Mouse (Mus musculus) hindbrain, embryonic 15.5 days (tissue): Measurements from ENCODE around the gene Babam1. TPM values are rescaled to one million over a fixed set of nuclear protein-coding genes. Genes with fewer than 3 reads are reported as not detected.

ENCODE experiments used
- ATAC-seq: fragments of 200-750 bp; cut with Nextera tagmentation; 2 replicates; pipeline ENCODE4 v1.8.0; 2017; ENCODE audit warnings: low read depth, moderate number of reproducible peaks, moderate TSS enrichment; ENCODE audit not compliant: low FRiP score
- H3K27ac ChIP-seq: fragments of 300-500 bp; sonication (generic); replicated peaks from 2 replicates; pipeline ENCODE4 v1.5.1; 2015; ENCODE audit warnings: mild to moderate bottlenecking, inconsistent platforms
- H3K27me3 ChIP-seq: fragments of 300-500 bp; sonication (generic); 2 replicates; pipeline ENCODE4 v1.6.1; 2015; ENCODE audit warnings: control low read depth, inconsistent platforms
- H3K36me3 ChIP-seq: fragments of 300-500 bp; sonication (generic); 2 replicates; pipeline ENCODE4 v1.6.1; 2015; ENCODE audit warnings: control low read depth, inconsistent platforms
- H3K4me1 ChIP-seq: fragments of 300-500 bp; sonication (generic); replicated peaks from 2 replicates; pipeline ENCODE4 v1.6.1; 2015; ENCODE audit warnings: control low read depth, inconsistent platforms
- H3K4me2 ChIP-seq: fragments of 300-500 bp; sonication (generic); 2 replicates; pipeline ENCODE4 v1.6.1; 2015; ENCODE audit warnings: moderate library complexity, mild to moderate bottlenecking, inconsistent platforms
- H3K4me3 ChIP-seq: fragments of 300-500 bp; sonication (generic); 2 replicates; pipeline ENCODE4 v1.5.1; 2015; ENCODE audit warnings: mild to moderate bottlenecking, inconsistent platforms
- H3K9ac ChIP-seq: fragments of 300-500 bp; sonication (generic); 2 replicates; pipeline ENCODE4 v1.6.1; 2015; ENCODE audit warnings: inconsistent platforms
- H3K9me3 ChIP-seq: fragments of 300-500 bp; sonication (generic); 2 replicates; pipeline ENCODE4 v1.6.1; 2016; ENCODE audit warnings: control low read depth, inconsistent platforms
- WGBS: fragments of 180-500 bp; shearing (Covaris S2); methylation state at CpG from one replicate; pipeline ENCODE4 v1.1.7; 2015; 5-methylcytosine and 5-hydroxymethylcytosine counted together
- polyA plus RNA-seq: library from polyadenylated mRNA; unstranded; fragments of >200 nt; fragmentation: Nextera tagmentation; extraction: Ambion mirVana; gene quantifications from 2 replicates; pipeline ENCODE4 v1.2.1, GENCODE M21; 2015

The Babam1 gene
- polyA plus RNA-seq, 1 experiment from 2014 or later, result 99.4 TPM

- no peak overlapping the region for H3K4me3 ChIP-seq
- ATAC-seq, result no peak
- 12% methylated on average over 12 of the region's 12 CpGs for WGBS
These were observed 13.3 kb upstream of the Babam1 start for GRCm38 (mm10) chr8:71383396-71383795.

GRCm38 (mm10) chr8:71383860-71384259 lies 12.8 kb upstream of the Babam1 start:
- Histone ChIP-seq H3K27me3 (no peaks in the 10 kb centered on the region), H3K4me1 (peaks cover 34% of the 10 kb centered on the region), H3K4me2 (no peak overlapping the region), H3K27ac (no peak overlapping the region), H3K9ac (no peak overlapping the region), H3K9me3 (no peaks in the 10 kb centered on the region), H3K36me3 (no peaks in the 10 kb centered on the region), H3K4me3 (no peak overlapping the region)
- no peak for ATAC-seq
- WGBS, result 55% methylated on average over 3 of the region's 3 CpGs

More at GRCm38 (mm10) chr8:71383396-71383795, 13.3 kb upstream of the Babam1 start:
- Histone ChIP-seq H3K9me3 (no peaks in the 10 kb centered on the region), H3K27ac (no peak overlapping the region), H3K4me1 (peaks cover 38% of the 10 kb centered on the region), H3K36me3 (no peaks in the 10 kb centered on the region), H3K4me2 (no peak overlapping the region), H3K27me3 (no peaks in the 10 kb centered on the region), H3K9ac (no peak overlapping the region)

GRCm38 (mm10) chr8:71385212-71385835 lies 11.3 kb upstream of the Babam1 start:
- no peak overlapping the region for H3K4me3 ChIP-seq
- H3K36me3 ChIP-seq, result no peaks in the 10 kb centered on the region
- no peak overlapping the region for H3K4me2 ChIP-seq
- no peak overlapping the region for H3K27ac ChIP-seq
- 72% methylated on average over 12 of the region's 12 CpGs for WGBS
- H3K9ac ChIP-seq, result no peak overlapping the region
- ATAC-seq, result no peak
- no peaks in the 10 kb centered on the region for H3K9me3 ChIP-seq
- H3K4me1 ChIP-seq, result peaks cover 19% of the 10 kb centered on the region
- H3K27me3 ChIP-seq, result no peaks in the 10 kb centered on the region

GRCm38 (mm10) chr8:71388267-71388666 lies 8.4 kb upstream of the Babam1 start:
- ATAC-seq, result no peak
- H3K36me3 ChIP-seq, result no peaks in the 10 kb centered on the region
- H3K4me1 ChIP-seq, result no peaks in the 10 kb centered on the region
- 85% methylated on average over 1 of the region's 1 CpGs for WGBS
- H3K4me3 ChIP-seq, result no peak overlapping the region
- no peaks in the 10 kb centered on the region for H3K9me3 ChIP-seq
- H3K9ac ChIP-seq, result no peak overlapping the region
- no peak overlapping the region for H3K27ac ChIP-seq
- H3K27me3 ChIP-seq, result no peaks in the 10 kb centered on the region
- no peak overlapping the region for H3K4me2 ChIP-seq

GRCm38 (mm10) chr8:71391696-71392095 lies 5.0 kb upstream of the Babam1 start:
- 91% methylated on average over 2 of the region's 2 CpGs for whole genome bisulfite sequencing

GRCm38 (mm10) chr8:71392391-71392790 lies 4.3 kb upstream of the Babam1 start:
- no peaks in the 10 kb centered on the region for H3K27me3 ChIP-seq
- H3K4me3 ChIP-seq, result no peak overlapping the region
- no peak overlapping the region for H3K4me2 ChIP-seq
- peaks cover 8% of the 10 kb centered on the region for H3K4me1 ChIP-seq
- H3K9me3 ChIP-seq, result no peaks in the 10 kb centered on the region
- H3K36me3 ChIP-seq, result no peaks in the 10 kb centered on the region
- 80% methylated on average over 5 of the region's 5 CpGs for WGBS
- no peak overlapping the region for H3K9ac ChIP-seq
- no peak overlapping the region for H3K27ac ChIP-seq
- ATAC-seq, result no peak

More at GRCm38 (mm10) chr8:71391696-71392095, 5.0 kb upstream of the Babam1 start:
- Histone ChIP-seq H3K4me2 (no peak overlapping the region), H3K9ac (no peak overlapping the region), H3K4me1 (peaks cover 4% of the 10 kb centered on the region; the same call in 1 of the 2 replicates), H3K4me3 (no peak overlapping the region), H3K27ac (no peak overlapping the region), H3K36me3 (no peaks in the 10 kb centered on the region), H3K9me3 (no peaks in the 10 kb centered on the region), H3K27me3 (no peaks in the 10 kb centered on the region)
- ATAC-seq, result no peak

- Histone ChIP-seq H3K9me3 (no peaks in the 10 kb centered on the region), H3K4me2 (no peak overlapping the region), H3K27me3 (no peaks in the 10 kb centered on the region), H3K9ac (no peak overlapping the region), H3K27ac (no peak overlapping the region), H3K4me3 (no peak overlapping the region), H3K4me1 (peaks cover 13% of the 10 kb centered on the region), H3K36me3 (no peaks in the 10 kb centered on the region)
- ATAC-seq, result no peak
- 17% methylated on average over 3 of the region's 3 CpGs for WGBS
These were observed 3.8 kb upstream of the Babam1 start for GRCm38 (mm10) chr8:71392871-71393270.

GRCm38 (mm10) chr8:71394481-71394880 lies 2.2 kb upstream of the Babam1 start:
- WGBS, result 82% methylated on average over 7 of the region's 7 CpGs
- H3K9me3 ChIP-seq, result no peaks in the 10 kb centered on the region
- H3K4me1 ChIP-seq, result peaks cover 13% of the 10 kb centered on the region
- H3K9ac ChIP-seq, result no peak overlapping the region
- ATAC-seq, result no peak
- H3K4me2 ChIP-seq, result peak overlapping the region; percentile 18; the same call in 1 of the 2 replicates
- no peak overlapping the region for H3K4me3 ChIP-seq
- H3K27me3 ChIP-seq, result no peaks in the 10 kb centered on the region
- no peak overlapping the region for H3K27ac ChIP-seq
- H3K36me3 ChIP-seq, result peaks cover 3% of the 10 kb centered on the region; the same call in 1 of the 2 replicates

- no peak overlapping the region for H3K4me3 ChIP-seq
- no peak overlapping the region for H3K4me2 ChIP-seq
- H3K4me1 ChIP-seq, result peaks cover 13% of the 10 kb centered on the region
- H3K9ac ChIP-seq, result no peak overlapping the region
- no peak for ATAC-seq
- no peaks in the 10 kb centered on the region for H3K9me3 ChIP-seq
- 85% methylated on average over 10 of the region's 10 CpGs for whole genome bisulfite sequencing
- H3K27ac ChIP-seq, result no peak overlapping the region; the same call in 1 of the 2 replicates
- H3K27me3 ChIP-seq, result no peaks in the 10 kb centered on the region
- peaks cover 5% of the 10 kb centered on the region; the same call in 1 of the 2 replicates for H3K36me3 ChIP-seq
These were observed 1.6 kb upstream of the Babam1 start for GRCm38 (mm10) chr8:71395071-71395470.

GRCm38 (mm10) chr8:71395629-71396028 lies 1.0 kb upstream of the Babam1 start, which contains the start of gene Ushbp1:
Ushbp1 (minus strand) TSS chr8:71395802.
- Histone ChIP-seq H3K27ac (peak within 1 kb of the TSS; percentile 69), H3K9me3 (no peaks in the 10 kb centered on the region), H3K4me2 (peak within 1 kb of the TSS; percentile 86), H3K9ac (no peak within 1 kb of the TSS), H3K4me3 (peak within 1 kb of the TSS; percentile 57), H3K4me1 (peaks cover 13% of the 10 kb centered on the region), H3K36me3 (peaks cover 5% of the 10 kb centered on the region; the same call in 1 of the 2 replicates), H3K27me3 (no peaks in the 10 kb centered on the region)
- ATAC-seq, result no peak
- WGBS, result 81% methylated on average over 9 of the region's 9 CpGs

GRCm38 (mm10) chr8:71397701-71398100 lies 1.0 kb downstream of the Babam1 start:
- Histone ChIP-seq H3K9me3 (no peaks in the 10 kb centered on the region), H3K36me3 (peaks cover 5% of the 10 kb centered on the region; the same call in 1 of the 2 replicates), H3K4me2 (peak overlapping the region; percentile 86), H3K27me3 (no peaks in the 10 kb centered on the region), H3K27ac (no peak overlapping the region), H3K4me1 (peaks cover 13% of the 10 kb centered on the region), H3K9ac (no peak overlapping the region), H3K4me3 (peak overlapping the region; percentile 57)
- ATAC-seq, result no peak
- WGBS, result 87% methylated on average over 12 of the region's 12 CpGs

GRCm38 (mm10) chr8:71400826-71401225 lies 4.2 kb downstream of the Babam1 start:
- WGBS, result 94% methylated on average over 2 of the region's 2 CpGs
- H3K9ac ChIP-seq, result no peak overlapping the region

More at GRCm38 (mm10) chr8:71400826-71401225, 4.2 kb downstream of the Babam1 start:
- Histone ChIP-seq H3K27ac (no peak overlapping the region), H3K4me1 (peaks cover 21% of the 10 kb centered on the region), H3K36me3 (peaks cover 9% of the 10 kb centered on the region; the same call in 1 of the 2 replicates), H3K9me3 (no peaks in the 10 kb centered on the region), H3K4me3 (no peak overlapping the region), H3K27me3 (no peaks in the 10 kb centered on the region), H3K4me2 (no peak overlapping the region)
- ATAC-seq, result no peak
